Mouse (Mus musculus) embryonic facial prominence, embryonic 13.5 days (tissue): Measurements from ENCODE around the gene Sox5. TPM values are rescaled to one million over a fixed set of nuclear protein-coding genes. Genes with fewer than 3 reads are reported as not detected.

ENCODE experiments used
- ATAC-seq: fragments of 200-750 bp; cut with Nextera tagmentation; 2 replicates; pipeline ENCODE4 v1.8.0; 2017; ENCODE audit warnings: low read depth; ENCODE audit not compliant: insufficient number of reproducible peaks, insufficient read depth, low FRiP score, low TSS enrichment
- H3K27ac ChIP-seq: fragments of 300-500 bp; sonication (generic); 2 replicates; pipeline ENCODE4 v1.5.1; 2015; ENCODE audit warnings: moderate library complexity, mild to moderate bottlenecking, inconsistent platforms
- H3K27me3 ChIP-seq: fragments of 300-500 bp; sonication (generic); 2 replicates; pipeline ENCODE4 v1.6.1; 2015; ENCODE audit warnings: mild to moderate bottlenecking, inconsistent platforms
- H3K36me3 ChIP-seq: fragments of 300-500 bp; sonication (generic); 2 replicates; pipeline ENCODE4 v1.6.1; 2015; ENCODE audit warnings: mild to moderate bottlenecking, inconsistent platforms
- H3K4me1 ChIP-seq: fragments of 300-500 bp; sonication (generic); 2 replicates; pipeline ENCODE4 v1.6.1; 2015; ENCODE audit warnings: inconsistent platforms
- H3K4me2 ChIP-seq: fragments of 300-500 bp; sonication (generic); 2 replicates; pipeline ENCODE4 v1.6.1; 2015; ENCODE audit warnings: moderate library complexity, mild to moderate bottlenecking, inconsistent platforms
- H3K4me3 ChIP-seq: fragments of 300-500 bp; sonication (generic); 2 replicates; pipeline ENCODE4 v1.5.1; 2015; ENCODE audit warnings: mild to moderate bottlenecking, inconsistent platforms
- H3K9ac ChIP-seq: fragments of 300-500 bp; sonication (generic); 2 replicates; pipeline ENCODE4 v1.6.1; 2015; ENCODE audit warnings: mild to moderate bottlenecking, inconsistent platforms
- H3K9me3 ChIP-seq: fragments of 300-500 bp; sonication (generic); 2 replicates; pipeline ENCODE4 v1.6.1; 2016; ENCODE audit warnings: inconsistent platforms
- WGBS: fragments of 180-500 bp; shearing (Covaris S2); methylation state at CpG from one replicate; pipeline ENCODE4 v1.1.7; 2015; ENCODE audit warnings: mixed read lengths; 5-methylcytosine and 5-hydroxymethylcytosine counted together
- polyA plus RNA-seq: library from polyadenylated mRNA; unstranded; fragments of >200 nt; fragmentation: Nextera tagmentation; extraction: Ambion mirVana; gene quantifications from 2 replicates; pipeline ENCODE4 v1.2.1, GENCODE M21; 2015

The Sox5 gene
- polyA plus RNA-seq, 1 experiment from 2014 or later, result 55.6 TPM

DNA sequence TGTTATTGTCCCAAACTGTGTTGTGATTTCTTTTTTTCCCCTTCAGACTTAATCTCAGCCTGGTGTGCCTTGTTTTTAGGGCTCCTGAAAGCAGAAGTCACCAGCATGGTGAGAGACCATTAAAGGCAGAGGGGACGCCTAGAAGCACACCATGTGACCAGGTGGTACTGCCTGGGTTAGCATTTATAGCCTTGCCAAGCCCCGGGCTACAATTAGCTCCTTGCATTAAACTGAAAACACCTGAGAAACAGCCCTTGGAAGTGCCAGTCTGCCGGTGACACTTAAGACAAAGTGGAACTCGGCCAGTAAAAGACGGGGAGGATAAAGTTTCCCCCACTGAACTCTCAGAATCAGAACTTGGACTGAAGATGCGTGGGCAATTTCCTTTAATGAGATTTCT, 318.1 kb downstream of the Sox5 start:
- Histone ChIP-seq H3K27me3 (no peaks in the 10 kb centered on the region), H3K4me2 (no peak overlapping the region), H3K36me3 (no peaks in the 10 kb centered on the region), H3K9ac (no peak overlapping the region), H3K4me3 (no peak overlapping the region), H3K27ac (no peak overlapping the region), H3K4me1 (peaks cover 13% of the 10 kb centered on the region), H3K9me3 (no peaks in the 10 kb centered on the region)
- ATAC-seq, result no peak
- 32% methylated on average over 6 of the region's 6 CpGs for WGBS

DNA sequence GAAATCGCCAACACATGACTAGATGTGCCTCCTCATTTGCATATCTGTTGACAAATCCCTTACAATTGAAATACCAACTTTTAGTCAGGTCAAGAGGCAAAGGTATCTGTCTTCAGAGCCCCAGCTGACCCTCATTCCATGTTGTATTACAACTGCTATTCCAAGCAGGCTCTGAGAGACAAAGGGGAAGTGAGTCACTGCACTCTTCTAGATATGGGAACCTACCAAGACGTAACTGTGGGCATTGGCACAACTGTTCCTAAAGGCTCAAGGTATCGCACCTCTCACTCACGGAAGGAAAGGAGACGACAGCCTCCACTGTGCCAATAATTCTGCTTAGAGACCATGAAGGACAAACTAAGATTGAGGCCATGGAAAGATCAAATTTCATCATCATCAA, 318.5 kb downstream of the Sox5 start:
- no peaks in the 10 kb centered on the region for H3K36me3 ChIP-seq
- H3K4me1 ChIP-seq, result peaks cover 13% of the 10 kb centered on the region
- H3K9ac ChIP-seq, result no peak overlapping the region
- no peak for ATAC-seq
- H3K27me3 ChIP-seq, result no peaks in the 10 kb centered on the region
- H3K4me3 ChIP-seq, result no peak overlapping the region
- 86% methylated on average over 5 of the region's 5 CpGs for WGBS
- no peak overlapping the region for H3K27ac ChIP-seq
- H3K4me2 ChIP-seq, result no peak overlapping the region
- no peaks in the 10 kb centered on the region for H3K9me3 ChIP-seq

DNA sequence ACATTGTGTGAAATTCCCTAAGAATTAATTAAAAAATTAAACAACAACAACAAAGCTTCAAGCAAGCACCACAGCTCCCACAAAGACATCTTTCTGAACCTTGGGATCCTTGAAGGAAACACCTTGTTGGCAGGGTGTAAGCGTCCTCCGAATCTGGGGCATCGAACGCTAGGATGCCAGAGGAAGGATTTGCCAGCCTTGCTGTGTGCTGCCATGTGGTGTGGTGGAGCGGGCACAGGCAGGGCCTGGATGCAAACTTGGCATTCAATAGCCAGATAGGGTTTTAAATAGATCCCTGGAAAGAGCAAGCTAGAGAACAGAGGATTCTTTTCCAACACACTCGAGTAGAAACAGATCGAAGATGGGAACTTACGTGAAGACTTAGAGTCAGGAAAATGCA, 322.3 kb downstream of the Sox5 start:
- Histone ChIP-seq H3K36me3 (no peaks in the 10 kb centered on the region), H3K4me3 (no peak overlapping the region), H3K27ac (no peak overlapping the region), H3K27me3 (no peaks in the 10 kb centered on the region), H3K9me3 (no peaks in the 10 kb centered on the region), H3K4me2 (no peak overlapping the region), H3K9ac (no peak overlapping the region), H3K4me1 (peaks cover 8% of the 10 kb centered on the region)
- WGBS, result 93% methylated on average over 8 of the region's 8 CpGs
- ATAC-seq, result no peak

DNA sequence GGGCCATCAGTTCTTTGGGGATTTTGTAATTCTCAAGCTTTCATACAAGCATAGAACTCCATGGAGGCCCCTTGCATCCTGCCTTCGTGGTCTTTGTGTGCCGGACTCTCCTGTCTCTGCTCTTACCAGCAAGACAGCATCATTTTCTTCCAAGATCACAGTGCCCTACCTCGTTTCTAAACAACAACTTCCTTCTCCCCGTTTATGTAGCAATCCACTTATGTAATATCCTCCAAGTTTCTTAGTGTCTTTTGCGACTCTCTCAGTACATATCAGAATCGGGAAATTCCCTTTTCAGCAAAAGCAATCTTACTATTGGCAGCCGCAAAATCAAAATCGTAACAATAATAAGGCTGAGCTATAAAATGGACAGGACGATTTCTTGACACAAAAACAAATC, 324.3 kb downstream of the Sox5 start:
- no peak for ATAC-seq
- 92% methylated on average over 9 of the region's 9 CpGs for WGBS
- no peaks in the 10 kb centered on the region for H3K4me1 ChIP-seq
- H3K4me3 ChIP-seq, result no peak overlapping the region
- H3K4me2 ChIP-seq, result no peak overlapping the region
- no peaks in the 10 kb centered on the region for H3K27me3 ChIP-seq
- no peaks in the 10 kb centered on the region for H3K9me3 ChIP-seq
- H3K9ac ChIP-seq, result no peak overlapping the region
- no peaks in the 10 kb centered on the region for H3K36me3 ChIP-seq
- H3K27ac ChIP-seq, result no peak overlapping the region

DNA sequence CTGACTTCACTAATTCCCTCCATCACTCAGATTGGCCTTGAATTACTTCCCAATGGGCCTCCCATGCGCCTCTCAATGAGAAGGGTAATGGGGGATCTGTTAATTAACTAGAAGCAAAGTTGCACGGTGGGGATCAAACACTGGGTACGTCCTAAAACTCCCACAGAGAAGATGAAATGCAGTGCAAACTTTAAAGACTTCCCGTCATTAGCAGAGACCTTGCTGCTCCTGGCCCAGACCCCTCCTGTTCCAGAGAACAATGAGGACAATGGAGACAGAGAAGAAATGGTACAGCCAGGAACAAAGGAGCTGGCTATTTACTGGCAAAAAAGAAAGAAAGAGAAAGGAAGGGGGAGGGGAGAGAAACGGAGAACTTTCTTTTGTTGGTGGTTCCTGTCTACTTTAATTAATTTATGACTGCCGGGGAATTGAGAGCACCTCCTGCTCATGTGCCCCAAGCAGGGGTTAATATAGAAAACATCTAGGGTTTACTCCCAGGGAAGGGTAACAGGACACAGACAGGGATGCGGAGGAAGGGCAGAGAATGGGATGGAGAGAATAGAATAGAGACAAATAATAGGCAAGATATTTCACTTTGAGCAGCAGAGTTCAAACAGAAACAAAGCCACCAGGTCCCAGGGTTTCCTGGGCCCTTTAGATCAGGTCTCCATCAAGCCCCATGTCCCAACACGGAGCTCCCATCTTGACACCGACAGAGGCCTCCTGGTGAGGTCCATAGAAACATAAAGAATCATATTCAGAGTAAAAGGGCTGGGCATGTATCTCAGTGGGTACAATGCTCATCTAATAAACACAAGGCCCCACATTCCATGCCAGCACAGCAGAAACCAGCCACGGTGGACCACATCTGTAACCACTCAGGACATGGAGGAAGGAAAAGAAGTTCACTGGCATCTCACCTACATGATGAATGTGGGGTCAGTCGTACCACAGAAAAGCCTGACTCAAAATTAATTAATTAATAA, 327.2 kb downstream of the Sox5 start:
- no peaks in the 10 kb centered on the region for H3K4me1 ChIP-seq
- ATAC-seq, result no peak
- H3K27me3 ChIP-seq, result no peaks in the 10 kb centered on the region
- no peak overlapping the region for H3K27ac ChIP-seq
- no peaks in the 10 kb centered on the region for H3K36me3 ChIP-seq
- 29% methylated on average over 11 of the region's 11 CpGs for WGBS
- no peak overlapping the region for H3K9ac ChIP-seq
- no peak overlapping the region for H3K4me2 ChIP-seq
- H3K9me3 ChIP-seq, result no peaks in the 10 kb centered on the region
- H3K4me3 ChIP-seq, result no peak overlapping the region

DNA sequence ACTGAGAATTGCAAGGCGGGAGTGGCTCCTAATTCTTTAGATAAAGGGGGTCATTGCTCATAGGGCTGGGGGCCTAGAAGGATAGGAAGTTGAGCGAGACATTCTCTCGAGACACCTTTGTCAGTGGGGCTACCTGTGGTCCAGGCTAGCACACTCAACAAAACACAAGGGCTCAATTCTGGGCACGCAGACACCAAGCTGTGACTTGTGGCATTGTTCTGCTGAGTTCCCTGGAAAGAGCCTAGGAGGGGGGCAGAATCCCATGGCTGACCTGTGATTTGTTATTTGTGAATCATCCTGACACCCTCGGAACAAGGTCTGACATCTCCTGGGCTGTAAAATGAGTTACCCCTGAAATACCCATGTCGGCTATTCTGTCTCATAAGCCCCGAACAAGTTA, 328.2 kb downstream of the Sox5 start:
- Histone ChIP-seq H3K4me1 (no peaks in the 10 kb centered on the region), H3K4me2 (no peak overlapping the region), H3K4me3 (no peak overlapping the region), H3K9me3 (no peaks in the 10 kb centered on the region), H3K27me3 (no peaks in the 10 kb centered on the region), H3K27ac (no peak overlapping the region), H3K36me3 (no peaks in the 10 kb centered on the region), H3K9ac (no peak overlapping the region)
- ATAC-seq, result no peak
- WGBS, result 64% methylated on average over 7 of the region's 7 CpGs

DNA sequence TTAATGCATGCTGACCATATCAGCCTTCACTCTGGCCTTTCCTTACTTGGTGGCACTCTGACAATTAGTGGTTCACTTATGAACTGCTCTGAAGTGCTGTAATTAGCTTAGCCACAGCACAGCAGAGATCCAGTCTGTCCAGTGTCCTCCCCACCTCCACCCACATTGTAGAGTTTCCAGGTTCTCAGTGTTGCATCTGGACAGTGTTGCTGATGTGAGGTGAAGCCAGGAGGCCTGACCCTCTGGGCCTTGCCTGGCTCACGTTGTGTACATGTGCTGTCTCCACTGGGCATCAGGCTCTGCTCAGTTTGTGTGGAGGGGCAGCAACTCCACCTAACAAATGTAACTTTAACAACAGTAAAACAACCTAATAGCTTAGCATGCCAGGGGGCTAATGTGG, 328.6 kb downstream of the Sox5 start:
- Histone ChIP-seq H3K9me3 (no peaks in the 10 kb centered on the region), H3K36me3 (no peaks in the 10 kb centered on the region), H3K4me1 (no peaks in the 10 kb centered on the region), H3K4me2 (no peak overlapping the region), H3K27me3 (no peaks in the 10 kb centered on the region), H3K4me3 (no peak overlapping the region), H3K27ac (no peak overlapping the region), H3K9ac (no peak overlapping the region)
- ATAC-seq, result no peak
- WGBS, result 34% methylated on average over 1 of the region's 1 CpGs

DNA sequence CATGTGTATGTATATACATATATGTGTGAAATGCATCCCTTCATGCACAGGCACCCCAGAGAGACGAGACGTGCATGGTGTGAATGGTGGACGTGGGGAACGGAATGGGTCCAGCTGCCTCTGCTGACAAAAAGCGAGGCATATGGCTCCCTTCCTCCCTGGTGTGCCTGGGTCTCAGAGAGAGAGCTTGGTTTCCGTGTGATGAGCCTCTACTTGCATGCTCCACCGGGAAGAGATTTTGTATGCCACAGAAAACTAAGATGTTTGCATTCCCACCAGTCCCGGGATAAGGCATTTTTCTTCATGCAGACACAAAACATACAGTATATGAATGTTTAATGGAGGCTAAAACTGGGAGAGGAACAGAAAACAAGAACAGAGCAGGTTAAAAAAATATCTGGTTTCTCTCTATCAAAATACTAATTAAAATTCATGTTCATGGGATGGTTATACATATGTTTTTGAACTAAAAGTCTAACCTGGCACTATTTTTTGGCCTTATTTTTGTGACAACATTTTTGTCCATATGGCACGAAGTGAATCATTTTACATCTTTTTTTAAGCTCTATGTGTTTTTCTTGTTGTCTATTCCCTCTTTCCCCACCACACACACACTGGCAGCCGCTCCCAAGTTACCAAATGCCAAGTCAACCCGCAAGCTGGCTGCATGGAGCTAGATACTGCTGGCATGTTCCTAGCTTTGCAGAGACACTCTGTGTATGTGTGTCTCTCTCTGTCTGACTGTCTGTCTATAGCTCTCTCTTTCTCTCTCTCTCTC, 329.4 kb downstream of the Sox5 start:
- no peak for ATAC-seq
- Histone ChIP-seq H3K4me1 (no peaks in the 10 kb centered on the region), H3K27me3 (no peaks in the 10 kb centered on the region), H3K36me3 (no peaks in the 10 kb centered on the region), H3K9me3 (no peaks in the 10 kb centered on the region), H3K4me2 (no peak overlapping the region), H3K27ac (no peak overlapping the region), H3K4me3 (no peak overlapping the region), H3K9ac (no peak overlapping the region)
- 84% methylated on average over 11 of the region's 11 CpGs for WGBS

DNA sequence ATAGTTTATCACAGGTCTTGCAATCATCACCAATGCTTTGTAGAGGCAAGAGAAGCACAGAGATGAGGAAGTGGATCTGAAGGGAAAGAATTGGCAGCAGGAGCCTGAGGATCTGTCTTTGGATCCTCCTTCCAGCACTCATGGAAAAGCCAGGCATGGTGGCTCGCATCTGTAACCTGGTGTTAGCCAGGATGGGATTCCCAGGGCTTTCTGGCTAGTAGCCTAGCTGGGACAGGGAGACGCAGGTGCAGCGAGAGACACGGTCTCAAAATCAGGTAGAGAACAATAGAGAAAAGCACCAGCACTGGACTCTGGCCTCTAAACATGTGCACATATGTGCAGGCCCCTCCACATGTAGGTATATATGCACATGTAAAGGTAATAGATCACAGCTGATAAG, 330.1 kb downstream of the Sox5 start:
- Histone ChIP-seq H3K4me3 (no peak overlapping the region), H3K9me3 (no peaks in the 10 kb centered on the region), H3K4me2 (no peak overlapping the region), H3K36me3 (no peaks in the 10 kb centered on the region), H3K4me1 (no peaks in the 10 kb centered on the region), H3K27ac (no peak overlapping the region), H3K27me3 (no peaks in the 10 kb centered on the region), H3K9ac (no peak overlapping the region)
- 87% methylated on average over 4 of the region's 4 CpGs for WGBS
- no peak for ATAC-seq

DNA sequence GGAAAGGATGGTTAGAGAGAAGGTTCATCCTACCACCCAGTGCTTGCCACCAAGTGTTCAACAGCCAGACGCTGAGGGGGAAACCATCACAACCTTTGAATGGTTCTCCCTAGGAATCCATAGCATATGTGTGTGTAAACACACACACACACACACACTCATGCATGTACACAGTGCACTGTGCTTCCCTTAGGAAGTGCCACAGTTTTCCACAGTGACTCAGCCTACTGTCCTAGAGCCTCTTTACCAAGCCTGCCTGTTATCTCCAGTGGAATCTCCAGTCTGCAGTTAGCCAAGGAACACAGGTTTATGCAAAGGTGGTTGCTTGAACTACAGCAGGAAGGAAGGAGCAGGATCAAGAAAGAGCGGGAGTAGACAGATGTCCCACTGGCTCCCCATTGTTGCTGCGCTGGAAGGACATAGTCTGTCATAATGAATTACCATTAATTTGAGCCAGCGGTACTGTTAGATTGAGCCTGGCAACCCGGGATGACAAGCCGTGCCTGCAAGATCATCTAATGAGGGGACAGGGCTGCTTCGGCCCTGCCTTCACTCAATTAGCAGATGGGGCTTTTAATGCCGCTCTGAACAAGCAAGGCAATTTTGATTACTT, 335.9 kb downstream of the Sox5 start:
- H3K4me1 ChIP-seq, result no peaks in the 10 kb centered on the region
- ATAC-seq, result no peak
- no peak overlapping the region for H3K9ac ChIP-seq
- no peak overlapping the region for H3K4me3 ChIP-seq
- no peak overlapping the region for H3K4me2 ChIP-seq
- no peaks in the 10 kb centered on the region for H3K36me3 ChIP-seq
- H3K27ac ChIP-seq, result no peak overlapping the region
- H3K9me3 ChIP-seq, result no peaks in the 10 kb centered on the region
- WGBS, result 60% methylated on average over 8 of the region's 8 CpGs
- H3K27me3 ChIP-seq, result no peaks in the 10 kb centered on the region

DNA sequence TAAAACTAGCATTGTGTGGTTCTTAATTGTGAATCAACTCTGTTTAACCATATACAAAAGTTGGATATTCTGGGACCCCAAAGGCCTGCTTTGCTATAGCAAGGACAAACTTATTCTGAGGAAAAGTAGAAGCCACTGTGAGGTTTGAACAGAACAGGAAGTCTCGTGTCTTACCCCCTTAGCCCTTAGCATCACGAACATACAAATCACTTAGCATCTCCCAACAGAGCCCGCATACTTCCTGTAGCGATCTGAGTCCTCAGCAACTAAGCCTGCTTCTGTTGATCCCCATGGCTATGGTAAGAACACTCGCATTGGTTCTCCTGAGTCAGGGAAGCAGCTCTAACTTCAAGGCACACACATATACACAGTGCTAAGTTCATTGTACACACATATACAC, 337.4 kb downstream of the Sox5 start:
- Histone ChIP-seq H3K36me3 (no peaks in the 10 kb centered on the region), H3K27me3 (no peaks in the 10 kb centered on the region), H3K27ac (no peak overlapping the region), H3K4me2 (no peak overlapping the region), H3K9me3 (no peaks in the 10 kb centered on the region), H3K4me3 (no peak overlapping the region), H3K9ac (no peak overlapping the region), H3K4me1 (no peaks in the 10 kb centered on the region)
- 79% methylated on average over 5 of the region's 5 CpGs for WGBS
- ATAC-seq, result no peak
